Mouse (Mus musculus) liver, adult 2 months (tissue): ENCODE measurements at regions not wholly inside any gene's neighbourhood (a gene's known extent, or its start where the extent isn't known, plus 50 kb on each side); places are given as distances from the start of the nearest gene placed in this dataset.

Experiments used
- CTCF ChIP-seq: fragments of 200-500 bp; IDR thresholded peaks from 2 replicates; pipeline ENCODE4 v1.5.1; 2011; ENCODE audit warnings: low read depth, low read length, control low read depth
- POLR2A ChIP-seq: fragments of 200-500 bp; IDR thresholded peaks from 2 replicates; pipeline ENCODE4 v1.6.1; 2011; ENCODE audit warnings: low read length, control low read depth; ENCODE audit not compliant: insufficient read depth; ENCODE audit errors: extremely low read depth

DNA sequence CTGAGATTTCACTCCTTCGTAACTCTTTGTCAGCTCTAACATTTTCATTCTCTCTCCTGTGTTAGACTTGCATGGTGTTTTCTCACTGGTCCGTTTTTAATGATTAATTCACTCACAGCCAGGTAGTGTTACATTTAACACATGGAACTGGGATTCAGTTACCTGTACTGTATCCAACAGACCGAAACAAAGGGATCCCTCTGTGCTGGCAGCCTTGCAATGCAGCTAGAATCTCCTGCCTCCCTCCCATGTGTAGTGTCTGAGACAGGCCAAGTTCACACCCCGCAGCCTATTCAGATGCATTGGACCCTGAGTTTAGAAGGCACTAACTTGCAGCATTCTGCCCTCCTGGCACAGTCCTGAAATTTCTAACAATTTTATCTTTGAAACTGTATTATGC is 357.9 kb downstream of the Plk2 start:
- no peak for TF ChIP-seq CTCF
- TF ChIP-seq POLR2A, result no peak
